Mouse (Mus musculus): Measurements from ENCODE around the gene Nin.

GRCm38 (mm10) chr12:69977376-69977998, 136.0 kb downstream of the Nin start:
- no peak for TF ChIP-seq CTCF (IDR thresholded peaks at IDR 0.05; ENCODE audit: low read depth)
- no peak for TF ChIP-seq EP300 (optimal IDR thresholded peaks at IDR 0.05)
